Mouse (Mus musculus): ENCODE data around the gene Reck.
A peak's percentile ranks its signal among the peaks of the same experiment; 100 is the strongest.

Gene Reck

DNA sequence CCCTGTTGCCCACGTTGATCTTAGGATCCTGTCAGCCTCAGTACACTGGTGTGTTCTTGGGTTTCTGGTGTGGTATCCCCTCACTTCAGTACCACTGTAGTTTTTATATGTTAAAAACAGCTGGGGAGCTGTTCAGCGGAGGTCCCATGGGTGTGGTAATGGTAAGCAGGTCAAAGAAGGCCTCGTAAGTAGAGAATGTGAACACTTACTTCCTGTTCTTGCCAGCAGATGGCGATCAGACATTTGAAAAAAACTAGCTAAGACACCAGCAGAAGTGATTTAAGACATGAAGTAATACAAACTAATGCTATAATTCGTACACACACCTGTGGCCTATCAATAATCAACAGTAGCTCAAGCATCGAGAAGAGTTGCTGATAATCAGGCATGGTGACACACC, 31.1 kb downstream of the Reck start:
- DNase-seq = peak; percentile 74

DNA sequence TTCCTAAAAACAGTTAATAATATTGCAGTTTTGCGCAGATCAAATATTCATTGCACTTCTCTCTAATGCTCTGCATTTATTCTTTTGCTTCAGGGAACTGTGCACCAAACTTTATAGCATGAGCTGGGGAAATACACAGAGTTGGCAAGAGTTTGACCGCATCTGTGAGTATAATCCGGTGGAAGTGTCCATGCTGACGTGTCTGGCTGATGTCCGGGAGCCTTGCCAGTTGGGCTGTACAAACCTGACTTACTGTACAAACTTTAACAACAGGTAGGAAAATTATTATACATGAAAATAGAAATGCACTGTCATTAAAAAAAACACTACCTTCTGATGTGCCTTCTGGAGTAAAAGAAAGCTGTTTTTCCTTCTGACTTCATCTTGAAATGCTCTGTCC, 42.9 kb downstream of the Reck start:
- no peak for DNase-seq

DNA sequence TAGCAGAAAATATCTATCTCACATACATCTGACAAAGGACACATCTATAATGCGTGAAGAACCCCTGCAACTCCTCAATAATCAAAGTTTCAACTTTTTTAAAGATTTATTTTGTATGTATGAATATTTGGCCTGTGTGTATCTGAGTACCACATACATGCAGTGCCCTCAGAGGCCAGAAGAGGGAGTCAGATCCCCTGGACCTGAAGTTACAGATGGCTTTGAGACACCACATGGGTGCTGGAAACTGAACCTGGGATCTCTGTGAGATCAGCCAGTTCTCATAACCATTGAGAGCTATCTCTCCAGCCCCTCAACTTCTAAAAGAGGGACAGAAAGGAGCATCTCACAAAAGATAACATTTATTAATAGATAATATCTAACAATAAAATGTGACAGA, 45.3 kb downstream of the Reck start:
- DNase-seq = no peak

DNA sequence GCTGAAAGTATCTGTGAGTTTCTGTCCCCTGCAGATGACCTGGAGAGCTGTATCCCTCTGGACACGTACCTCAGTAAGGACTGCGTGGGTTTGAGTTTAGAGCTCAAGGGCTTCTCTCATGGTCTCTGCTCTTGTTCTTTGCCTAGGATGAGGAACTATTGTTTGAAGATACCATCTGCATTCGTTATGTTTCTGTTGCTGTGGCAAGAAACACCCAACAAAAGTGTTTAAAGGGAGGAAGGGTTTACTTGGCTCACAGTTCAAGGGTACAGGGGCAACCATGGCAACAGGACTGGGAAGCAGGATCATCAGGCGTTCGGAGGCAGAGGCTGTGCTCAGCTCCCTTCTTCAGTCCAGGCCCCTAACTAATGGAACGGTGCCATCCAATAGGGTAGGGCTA, 49.8 kb downstream of the Reck start:
- no peak for DNase-seq

DNA sequence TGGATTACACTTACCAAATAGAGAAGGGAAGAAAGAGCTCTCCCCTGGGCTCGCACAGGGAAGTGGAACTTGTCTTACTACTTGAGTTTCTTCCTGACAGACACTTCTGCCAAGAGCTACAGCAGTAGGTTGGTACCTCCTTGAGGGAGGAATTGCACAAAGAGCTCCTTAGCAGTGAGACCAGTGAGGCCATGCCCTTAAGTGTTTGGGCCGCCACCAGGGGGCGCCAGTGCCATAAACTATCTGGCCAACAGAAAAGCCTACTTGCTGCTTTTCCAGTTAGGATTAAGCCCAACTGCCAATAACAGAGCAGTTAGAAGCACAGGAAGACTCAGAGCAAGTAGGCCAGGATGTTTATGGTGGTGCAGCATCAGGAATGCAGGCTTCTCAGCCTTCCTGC, 50.4 kb downstream of the Reck start:
- peak; percentile 91 for DNase-seq

DNA sequence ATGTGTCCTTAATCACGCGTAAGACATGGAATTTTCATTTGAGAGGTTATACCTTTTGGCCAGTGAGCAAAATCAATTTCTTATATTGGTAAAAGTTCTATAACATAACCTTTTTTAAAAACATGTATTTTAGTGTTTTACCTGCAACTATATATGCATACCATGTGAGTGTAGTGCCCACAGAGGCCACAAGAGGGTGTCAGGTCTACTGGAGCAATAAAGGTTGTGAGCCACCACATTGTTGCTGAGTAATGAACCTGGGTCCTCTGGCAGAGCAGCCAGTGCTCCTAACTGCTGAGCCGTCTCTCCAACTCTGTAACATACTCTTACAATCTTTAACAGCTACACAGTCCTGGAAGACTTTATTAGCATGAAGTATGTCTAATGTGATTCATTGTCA, 52.5 kb downstream of the Reck start:
- peak; percentile 83 for DNase-seq

- DNase-seq = no peak
These were observed 56.5 kb downstream of the Reck start for GRCm38 (mm10) chr4:43931877-43932276.

DNA sequence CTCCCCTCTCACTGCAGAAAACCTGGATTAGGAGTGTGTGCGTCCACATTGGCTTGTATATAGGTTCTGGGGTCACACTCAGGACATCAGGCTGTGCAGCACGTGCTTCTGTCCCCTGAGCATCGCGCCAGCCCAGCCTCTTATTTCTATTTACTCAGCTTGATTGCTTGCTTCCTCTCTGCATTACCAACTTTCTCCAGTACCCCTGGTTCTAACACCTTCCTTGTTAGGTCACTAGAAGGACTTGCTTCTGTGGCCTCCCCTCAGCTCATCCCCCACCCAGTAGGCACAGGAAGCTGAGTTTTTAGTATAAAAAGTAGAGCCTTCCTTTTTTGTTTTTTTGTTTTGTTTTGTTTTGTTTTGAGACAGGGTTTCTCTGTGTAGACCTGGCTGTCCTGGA, 60.9 kb downstream of the Reck start:
- no peak for DNase-seq

DNA sequence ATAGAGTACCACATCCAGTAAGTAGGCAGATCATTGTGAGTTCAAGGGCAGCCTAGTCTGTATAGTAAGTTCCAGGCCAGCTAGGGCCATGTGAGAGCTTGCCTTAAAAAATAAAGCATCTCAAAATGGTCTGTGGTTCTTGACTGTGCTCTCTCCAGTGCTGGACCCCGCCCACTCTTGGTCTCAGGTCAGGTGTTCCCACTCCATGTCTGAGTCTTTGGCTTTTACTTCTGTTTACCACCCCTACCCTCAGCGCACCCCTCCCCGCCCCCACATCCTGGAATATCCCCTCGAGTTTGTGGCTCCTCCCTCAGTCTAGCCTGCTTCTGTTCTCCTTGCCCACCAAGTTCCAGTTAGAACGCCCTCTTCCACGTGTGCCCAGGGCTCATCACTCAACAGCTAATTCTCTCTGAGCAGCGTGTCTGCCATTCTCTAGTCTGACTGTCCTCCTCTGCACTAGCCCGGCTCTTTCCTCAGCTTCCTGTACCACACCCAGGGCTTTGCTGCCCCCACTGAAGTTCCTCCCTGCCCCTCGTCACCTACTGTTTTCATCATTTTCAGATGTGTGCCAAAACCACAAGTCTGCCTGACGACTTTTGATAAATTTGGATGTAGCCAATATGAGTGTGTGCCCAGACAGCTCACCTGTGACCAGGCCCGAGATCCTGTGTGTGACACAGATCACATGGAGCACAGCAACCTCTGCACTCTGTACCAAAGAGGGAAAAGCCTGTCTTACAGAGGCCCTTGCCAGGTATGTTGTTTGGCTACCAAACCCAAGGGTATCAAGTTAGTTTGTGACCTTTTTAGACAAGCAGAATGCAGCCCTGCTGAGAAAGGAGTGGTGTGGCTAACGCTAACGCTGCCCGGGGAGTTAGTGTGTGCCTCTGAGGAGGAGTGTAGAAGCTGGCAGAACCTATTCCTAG, 61.7 kb downstream of the Reck start:
- DNase-seq = peak; percentile 25

DNA sequence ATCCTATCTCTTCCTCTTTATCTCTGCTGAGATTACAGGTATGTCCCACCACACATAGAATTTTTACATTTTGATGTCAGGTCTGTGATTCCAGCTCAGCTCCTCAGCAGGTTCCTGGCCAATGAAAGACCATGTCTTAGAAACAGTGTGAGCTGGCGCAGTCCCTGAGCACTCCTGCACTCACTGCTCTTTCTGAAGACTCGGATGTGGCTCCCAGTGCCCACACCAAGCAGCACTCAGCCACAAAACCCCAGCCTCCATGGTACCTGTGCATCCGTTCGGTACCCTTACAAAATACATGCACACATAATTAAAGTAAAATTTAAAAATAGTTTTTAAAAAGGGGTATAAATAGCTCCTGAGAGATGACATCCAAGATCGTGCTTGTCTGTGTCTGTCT, 66.0 kb downstream of the Reck start:
- DNase-seq = no peak

DNA sequence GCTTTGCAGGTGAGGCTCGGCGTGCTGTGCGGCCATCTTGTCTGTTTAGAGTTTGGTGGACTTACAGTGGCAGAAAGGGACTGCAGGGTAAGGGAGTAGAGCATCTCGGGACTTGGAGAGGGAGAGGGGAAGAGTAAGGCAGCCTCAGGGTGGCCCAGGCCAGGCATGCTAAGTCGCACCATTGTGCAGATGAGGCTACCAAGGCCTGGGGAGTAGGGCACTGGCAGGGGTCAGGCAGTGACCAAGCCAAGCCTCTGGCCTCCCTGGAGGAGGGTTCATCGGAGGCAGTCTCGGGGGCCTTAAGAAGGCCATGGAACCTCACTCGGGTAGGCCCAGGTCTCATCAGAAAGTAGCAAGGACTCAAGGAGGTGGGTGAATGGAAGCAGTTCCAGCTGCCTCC, 67.1 kb downstream of the Reck start:
- no peak for DNase-seq

DNA sequence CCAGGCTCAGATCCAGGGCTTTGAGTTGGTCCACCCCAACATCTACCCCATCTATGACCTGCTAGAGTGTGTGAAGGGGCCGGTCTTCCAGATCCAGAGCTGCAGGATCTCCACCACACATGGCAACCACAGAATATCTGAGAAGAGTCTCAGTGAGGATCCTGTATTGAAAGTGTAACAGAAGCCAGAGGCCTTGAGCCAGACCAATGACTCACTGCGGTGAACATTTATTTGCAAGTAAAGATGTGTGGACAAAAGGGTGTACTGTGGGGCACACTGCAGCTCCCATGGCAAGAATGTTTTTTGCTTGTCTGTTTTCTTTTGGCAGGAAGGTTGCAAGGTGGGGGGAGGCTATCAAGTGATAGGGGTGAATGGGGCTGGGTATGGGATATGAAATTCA, 72.2 kb downstream of the Reck start:
- DNase-seq = no peak

- peak; percentile 95 for DNase-seq
These were observed 82.0 kb downstream of the Reck start, which contains the start of gene Glipr2 for GRCm38 (mm10) chr4:43957292-43957845. Gene Glipr2 (plus strand): TSS chr4:43957401.

GRCm38 (mm10) chr4:43957846-43958461, 82.6 kb downstream of the Reck start:
- DNase-seq = peak; percentile 71

DNA sequence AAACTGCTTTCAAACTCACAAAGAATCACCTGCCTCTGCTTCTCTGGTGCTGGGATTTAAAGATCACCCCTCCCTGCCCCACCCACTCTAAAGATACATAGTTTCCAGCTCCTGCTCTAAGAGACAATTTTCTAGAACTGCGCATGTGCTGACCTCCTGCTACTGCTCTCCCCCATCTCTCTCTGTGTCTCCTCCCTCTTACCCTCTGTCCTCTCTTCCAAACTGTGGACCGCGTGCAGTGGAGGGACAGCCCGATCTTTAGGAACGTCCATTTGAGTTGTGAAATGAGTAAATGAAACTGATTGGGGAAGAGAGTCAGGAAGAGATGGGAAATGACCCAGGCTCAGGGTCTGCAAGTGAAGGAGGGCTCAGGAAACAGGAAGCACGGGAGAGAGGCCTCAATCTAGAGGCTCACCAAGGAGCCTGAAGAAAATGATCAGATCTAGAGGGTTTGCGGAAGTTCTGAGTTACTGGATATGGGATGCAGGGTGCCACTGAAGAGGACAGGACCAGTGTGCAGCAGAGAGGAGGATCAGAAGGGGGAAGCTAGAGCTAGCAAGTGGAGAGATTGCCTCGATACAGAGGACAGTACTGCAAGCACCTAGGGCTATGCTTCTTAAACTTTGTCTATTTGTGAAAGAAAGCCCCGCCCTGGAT, 84.3 kb downstream of the Reck start:
- no peak for DNase-seq

- DNase-seq = no peak
These were observed 84.9 kb downstream of the Reck start for GRCm38 (mm10) chr4:43960207-43960606.

- DNase-seq = peak; percentile 48
These were observed 89.0 kb downstream of the Reck start for GRCm38 (mm10) chr4:43964326-43964833.

GRCm38 (mm10) chr4:43964951-43965684, 89.8 kb downstream of the Reck start:
- no peak for DNase-seq

DNA sequence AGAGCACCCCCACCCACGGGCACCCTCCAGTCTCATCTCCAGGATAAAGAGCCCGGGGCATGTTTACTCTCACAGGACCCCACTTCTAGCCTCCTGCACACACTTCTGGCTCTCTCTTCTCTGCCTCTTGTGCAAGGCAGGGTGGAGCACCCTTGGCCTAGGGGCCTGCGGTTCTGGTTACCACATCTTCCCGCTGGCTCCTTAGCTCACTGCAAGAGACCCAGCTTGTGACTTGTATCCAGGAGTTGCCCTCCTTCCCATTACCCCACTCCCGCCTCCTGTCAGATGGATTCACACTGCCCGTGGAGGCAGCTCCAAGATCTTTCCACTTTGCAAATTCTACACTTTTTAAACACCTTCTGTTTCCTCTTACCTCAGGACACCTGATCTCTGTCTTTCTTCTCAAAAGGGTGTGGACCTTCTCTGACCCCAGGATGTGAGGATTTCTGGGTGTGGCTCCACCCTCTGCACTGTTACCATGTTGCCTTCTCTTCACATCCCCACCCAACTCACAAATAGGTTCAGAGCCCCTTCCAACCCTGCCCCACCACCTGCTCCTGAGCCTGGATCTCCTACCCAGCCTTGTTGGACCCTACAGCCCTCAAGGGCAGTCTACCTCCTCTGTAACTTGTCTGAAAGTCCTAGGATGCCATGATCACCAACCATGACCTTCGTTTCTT, 90.7 kb downstream of the Reck start:
- DNase-seq = no peak

- DNase-seq = no peak
These were observed 93.3 kb downstream of the Reck start for GRCm38 (mm10) chr4:43968650-43969049.

DNA sequence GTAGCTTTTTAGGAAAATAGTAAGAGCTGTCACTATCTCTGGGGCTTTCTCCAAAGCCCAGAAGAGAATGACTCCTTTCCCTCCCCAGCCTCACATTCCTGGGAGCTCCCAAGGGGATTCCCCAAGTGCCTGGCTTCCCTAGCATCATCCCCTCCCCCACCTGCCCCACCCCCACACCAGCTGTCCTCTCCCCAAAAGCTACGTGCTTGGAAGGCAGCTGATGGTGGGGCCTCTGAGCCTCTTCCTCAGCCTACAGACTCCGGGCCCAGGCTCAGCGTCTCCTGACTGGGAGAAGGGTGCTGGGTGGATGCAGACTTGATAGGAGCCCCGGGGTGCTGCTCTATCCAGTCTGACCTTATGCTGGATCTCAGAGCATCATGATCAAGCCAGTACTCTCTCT, 94.0 kb downstream of the Reck start:
- no peak for DNase-seq
